Mouse (Mus musculus): ENCODE measurements around the gene Crb2. TPM values are rescaled to one million over a fixed set of nuclear protein-coding genes. Genes with fewer than 3 reads are reported as not detected.

Gene Crb2
- polyA plus RNA-seq, 1 experiment, result 1.7 TPM

DNA sequence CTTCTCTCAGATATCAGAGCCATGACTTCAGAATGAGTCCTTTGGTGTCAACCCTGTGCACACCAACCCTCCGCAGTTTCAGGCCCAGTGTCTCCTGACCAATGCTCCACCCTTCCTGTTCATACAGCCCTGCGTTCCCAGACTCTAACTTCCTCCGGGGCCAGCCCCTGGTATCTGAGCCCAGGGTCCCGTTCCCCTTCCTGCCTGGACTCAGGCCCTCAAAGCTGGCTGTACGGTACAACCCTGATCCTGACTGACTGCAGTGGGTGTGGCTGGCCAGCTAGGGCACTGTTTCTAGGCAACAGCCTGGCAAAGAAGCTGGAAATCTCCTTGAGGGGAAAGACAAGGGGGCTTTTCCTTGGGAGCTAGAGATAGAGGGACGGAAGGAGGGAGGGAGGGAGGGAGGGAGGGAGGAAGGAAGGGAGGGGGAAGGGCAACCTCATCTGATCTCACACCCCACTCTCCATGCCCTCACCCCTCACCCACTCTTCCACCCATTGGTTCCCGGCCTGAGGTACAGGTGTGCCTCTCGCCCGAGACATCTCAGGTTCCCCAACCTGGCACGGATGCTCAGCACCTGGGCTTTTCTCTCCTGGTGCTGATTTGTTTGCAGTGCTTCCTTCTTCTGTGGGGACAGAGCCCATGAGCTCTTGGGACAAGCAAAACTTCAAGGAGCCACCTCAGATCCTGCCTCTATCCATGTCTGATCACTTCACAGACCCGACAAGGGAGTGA is 9.9 kb upstream of the Crb2 start:
- no peak for DNase-seq (ENCODE audit: extremely low spot score in 1 of 2, low spot score in 1 of 2)

DNA sequence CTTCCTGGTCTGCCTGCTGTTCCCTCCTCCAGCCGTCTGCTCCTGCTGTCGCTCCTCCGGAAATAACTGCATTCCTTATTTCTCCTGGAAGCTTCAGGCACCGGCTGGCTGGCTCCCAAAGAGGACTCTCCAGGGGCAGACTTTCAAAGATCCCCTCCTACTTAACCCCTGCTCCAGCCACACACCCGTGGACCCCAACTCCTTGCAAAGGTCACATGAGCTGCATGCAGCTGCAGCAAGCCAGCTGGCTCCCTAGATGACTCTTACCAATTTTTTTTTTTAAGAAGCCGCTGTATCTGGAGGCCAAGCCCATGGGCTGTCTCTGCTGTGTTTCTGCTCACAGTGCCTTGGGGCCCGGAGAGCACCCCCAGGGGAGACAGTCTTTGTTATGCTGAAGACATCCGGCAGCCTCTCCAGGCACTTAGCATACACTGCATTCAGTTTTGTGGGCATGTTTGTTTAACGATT is 8.9 kb upstream of the Crb2 start:
- DNase-seq (ENCODE audit: extremely low spot score in 1 of 2, low spot score in 1 of 2), result peak in 1 of 2 experiments; percentile 83

DNA sequence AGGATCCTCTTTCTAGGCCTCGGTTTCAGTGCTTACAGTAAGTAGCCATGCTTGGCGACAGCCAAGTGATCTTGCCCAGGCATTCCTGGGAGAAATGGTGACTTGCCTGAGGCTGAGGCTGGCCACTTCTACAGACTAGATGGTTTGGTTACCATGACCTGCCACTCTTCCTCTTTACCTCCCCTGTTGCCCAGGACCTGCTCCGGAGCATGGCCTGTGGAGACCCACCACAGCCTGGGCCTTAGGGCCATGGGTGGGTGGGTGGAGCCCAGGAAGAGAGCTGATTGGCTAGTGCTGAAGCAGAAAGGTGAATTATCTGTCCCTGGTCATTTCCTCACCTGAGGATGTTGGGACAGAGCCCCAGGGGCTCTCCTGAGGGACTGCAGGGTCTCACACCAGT is 8.3 kb upstream of the Crb2 start:
- no peak for DNase-seq (ENCODE audit: extremely low spot score in 1 of 2, low spot score in 1 of 2)

GRCm38 (mm10) chr2:37768903-37769302 is 7.1 kb upstream of the Crb2 start:
- DNase-seq (ENCODE audit: extremely low spot score in 1 of 2, low spot score in 1 of 2), result peak; percentile 54 to 63

GRCm38 (mm10) chr2:37769793-37770192 is 6.3 kb upstream of the Crb2 start:
- no peak for DNase-seq (ENCODE audit: extremely low spot score in 1 of 2, low spot score in 1 of 2)

GRCm38 (mm10) chr2:37771618-37772285 is 4.3 kb upstream of the Crb2 start:
- peak; percentile 88 to 98 for DNase-seq (ENCODE audit: extremely low spot score in 1 of 2, low spot score in 1 of 2)

- no peak for DNase-seq (ENCODE audit: extremely low spot score in 1 of 2, low spot score in 1 of 2)
Observed at GRCm38 (mm10) chr2:37774571-37774970, 1.5 kb upstream of the Crb2 start.

DNA sequence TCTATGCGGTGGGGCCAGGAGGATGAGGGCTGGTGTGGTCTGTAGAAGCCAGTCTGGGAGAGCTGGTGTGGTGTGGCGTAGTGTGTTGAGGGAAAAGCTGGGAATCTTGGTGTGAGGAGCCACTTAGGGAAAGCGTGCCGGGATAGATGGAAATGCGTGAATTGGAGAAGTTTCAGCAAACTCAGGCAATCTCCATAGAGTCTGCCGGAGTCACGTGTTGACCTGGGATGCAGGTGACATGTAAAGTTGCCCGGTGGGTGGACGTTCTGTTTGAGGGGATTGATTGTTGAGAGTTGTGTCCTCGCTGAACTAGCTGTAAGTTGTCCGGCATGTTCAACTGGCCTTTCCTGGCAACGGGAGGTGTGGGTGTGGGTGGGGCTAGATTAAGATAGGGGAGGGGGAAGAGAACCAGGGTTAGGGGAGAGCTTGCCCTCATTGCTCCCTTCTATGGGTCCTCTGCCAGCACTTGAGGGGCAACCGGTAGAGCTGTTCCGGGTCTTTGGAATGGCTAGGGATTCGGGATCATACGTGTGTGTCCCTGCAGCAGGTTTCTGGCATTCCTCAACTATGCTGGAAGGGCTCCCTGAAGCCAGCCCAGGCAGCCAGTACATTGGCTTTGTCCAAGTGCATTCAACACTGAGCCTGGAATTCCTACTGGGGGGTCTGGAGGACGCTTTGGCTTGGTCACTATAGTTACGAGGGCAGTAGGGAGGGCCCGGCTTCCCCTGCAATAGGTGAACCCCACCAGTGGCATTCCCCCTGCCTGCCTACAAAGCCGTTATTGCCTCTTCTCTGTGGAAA is 762 bp downstream of the Crb2 start:
- no peak for DNase-seq (ENCODE audit: extremely low spot score in 1 of 2, low spot score in 1 of 2)

GRCm38 (mm10) chr2:37777958-37778720 is 2.1 kb downstream of the Crb2 start:
- DNase-seq (ENCODE audit: extremely low spot score in 1 of 2, low spot score in 1 of 2), result no peak

DNA sequence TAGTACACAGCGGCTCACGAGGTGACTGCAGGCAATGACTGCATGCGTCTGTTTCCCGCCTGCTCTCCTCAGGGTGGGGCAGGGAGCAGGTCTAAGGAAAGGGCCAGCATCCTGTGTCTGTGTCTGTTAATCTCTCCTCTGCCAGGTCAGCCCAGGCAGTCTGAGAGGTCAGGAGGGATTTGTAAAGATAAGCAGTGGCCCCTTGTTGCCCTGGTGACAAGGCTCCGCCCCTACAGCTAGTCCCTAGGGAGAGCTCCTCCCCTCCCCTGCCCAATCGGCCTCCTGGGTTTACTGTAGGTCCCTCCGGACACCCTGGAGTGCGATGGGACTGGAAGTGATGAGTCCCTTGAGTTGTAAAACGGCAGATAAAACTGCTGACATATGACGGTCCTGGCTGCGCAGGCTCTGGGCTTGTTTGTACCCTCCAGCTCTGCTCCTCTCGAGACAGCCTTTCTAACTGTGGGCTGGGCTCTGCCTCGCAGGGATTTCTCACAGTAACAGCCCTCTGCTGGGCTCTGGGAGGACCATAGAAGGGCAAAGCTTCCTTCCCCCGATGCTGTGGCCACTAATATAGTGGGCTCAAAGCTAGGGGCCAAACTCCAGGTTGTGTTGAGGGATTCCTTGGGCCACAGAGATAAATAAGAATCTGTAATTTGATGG is 4.4 kb downstream of the Crb2 start:
- DNase-seq (ENCODE audit: extremely low spot score in 1 of 2, low spot score in 1 of 2), result no peak

DNA sequence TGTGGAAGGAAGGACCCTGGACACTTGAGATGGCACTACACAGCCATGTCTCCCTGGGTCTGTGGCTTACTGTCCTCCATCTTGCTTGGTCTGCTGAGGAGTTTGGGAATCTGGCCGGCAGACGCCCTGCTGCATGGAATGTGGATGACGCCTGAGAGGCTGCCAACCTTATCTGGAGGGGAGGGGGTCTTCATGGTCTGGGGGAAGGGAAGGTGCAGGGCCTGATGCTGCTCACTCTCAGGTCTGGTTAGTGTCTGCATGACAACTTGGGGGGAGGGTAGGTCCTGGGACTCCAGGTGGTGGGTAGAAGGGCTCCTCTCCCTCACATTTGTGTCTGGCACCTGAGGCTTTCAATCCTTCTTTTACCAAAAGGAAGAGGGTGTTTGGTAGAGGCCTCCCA is 5.4 kb downstream of the Crb2 start:
- DNase-seq (ENCODE audit: extremely low spot score in 1 of 2, low spot score in 1 of 2), result no peak

DNA sequence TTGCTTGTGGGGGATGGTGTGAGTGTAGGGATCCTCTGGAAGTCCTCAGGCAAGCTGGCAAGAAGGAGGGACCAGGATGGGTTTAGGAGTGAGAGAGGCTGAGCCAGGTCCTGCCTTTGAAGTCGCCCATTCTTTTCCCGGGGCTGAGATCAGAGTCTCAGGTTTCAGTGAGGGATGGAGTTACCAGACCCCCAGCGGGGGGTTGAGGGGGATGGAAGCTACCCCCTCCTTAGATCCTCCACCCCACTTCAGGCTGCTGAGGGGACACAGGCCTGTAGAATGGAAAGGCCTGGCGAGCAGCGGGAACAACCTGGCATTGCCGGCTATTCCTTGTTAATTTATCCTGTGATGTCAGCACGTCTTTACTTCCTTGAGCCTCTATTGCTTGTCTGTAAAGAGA is 6.0 kb downstream of the Crb2 start:
- no peak for DNase-seq (ENCODE audit: extremely low spot score in 1 of 2, low spot score in 1 of 2)

DNA sequence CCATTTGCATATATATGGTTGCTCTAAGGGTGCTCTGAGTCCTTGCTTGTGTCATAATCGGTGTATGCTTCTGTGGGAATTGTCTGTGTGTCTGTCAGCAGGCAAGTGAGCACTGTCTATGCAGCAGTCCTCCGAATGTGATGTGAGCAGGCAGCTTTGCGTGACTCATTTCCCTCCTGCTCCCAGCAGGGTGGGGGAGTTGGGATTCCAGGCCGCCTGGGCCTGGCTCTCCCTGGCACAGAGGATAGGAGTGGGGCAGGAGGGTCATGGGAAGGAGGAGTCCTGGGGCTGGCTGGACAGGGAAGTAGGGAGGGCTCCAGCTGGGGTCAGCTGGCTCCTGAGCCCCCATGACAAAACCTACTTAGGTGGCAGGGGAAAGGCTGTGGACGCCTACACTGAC is 8.4 kb downstream of the Crb2 start:
- DNase-seq (ENCODE audit: extremely low spot score in 1 of 2, low spot score in 1 of 2), result peak in 1 of 2 experiments; percentile 68

GRCm38 (mm10) chr2:37786461-37786860 is 10.4 kb downstream of the Crb2 start:
- DNase-seq (ENCODE audit: extremely low spot score in 1 of 2, low spot score in 1 of 2), result no peak

DNA sequence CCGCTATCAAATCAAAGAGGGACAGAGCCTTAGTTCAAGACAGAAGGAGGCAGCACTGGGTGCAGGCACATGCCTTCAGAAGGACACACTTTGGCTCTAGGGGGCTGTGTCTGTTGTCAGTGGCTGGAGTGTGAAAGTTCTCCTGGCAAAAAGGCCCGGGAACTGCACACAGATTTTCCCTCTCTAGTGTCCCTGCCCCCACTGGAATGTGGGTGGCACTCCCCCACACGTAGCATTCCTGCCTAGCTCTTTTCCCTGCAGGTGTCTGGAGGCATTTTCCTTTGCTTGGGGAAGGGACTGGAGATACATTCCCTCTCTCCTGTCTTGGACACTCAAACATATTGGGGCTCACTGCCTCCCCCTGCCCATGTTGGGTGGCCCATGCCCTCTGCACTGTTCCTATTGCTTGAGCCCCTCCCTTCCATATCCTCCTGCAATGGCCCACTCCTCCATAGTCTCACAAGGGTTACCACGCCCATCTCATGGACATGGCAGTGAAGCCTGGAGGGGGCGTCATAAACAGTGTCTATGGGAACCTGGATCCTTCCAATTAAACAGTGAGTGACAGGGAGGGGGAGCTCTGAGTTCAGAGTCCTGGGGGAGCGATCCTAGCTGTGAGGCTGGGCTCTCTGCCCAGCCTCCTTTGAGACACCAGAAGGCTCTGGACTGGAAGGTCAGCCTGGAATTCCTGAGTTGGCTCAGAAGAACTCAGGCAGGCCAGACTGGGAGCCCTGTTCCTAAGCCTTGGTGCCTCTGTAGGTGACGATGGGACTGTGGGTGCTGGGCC is 12.3 kb downstream of the Crb2 start:
- DNase-seq (ENCODE audit: extremely low spot score in 1 of 2, low spot score in 1 of 2), result no peak

GRCm38 (mm10) chr2:37789029-37789428 is 13.0 kb downstream of the Crb2 start:
- no peak for DNase-seq (ENCODE audit: extremely low spot score in 1 of 2, low spot score in 1 of 2)

DNA sequence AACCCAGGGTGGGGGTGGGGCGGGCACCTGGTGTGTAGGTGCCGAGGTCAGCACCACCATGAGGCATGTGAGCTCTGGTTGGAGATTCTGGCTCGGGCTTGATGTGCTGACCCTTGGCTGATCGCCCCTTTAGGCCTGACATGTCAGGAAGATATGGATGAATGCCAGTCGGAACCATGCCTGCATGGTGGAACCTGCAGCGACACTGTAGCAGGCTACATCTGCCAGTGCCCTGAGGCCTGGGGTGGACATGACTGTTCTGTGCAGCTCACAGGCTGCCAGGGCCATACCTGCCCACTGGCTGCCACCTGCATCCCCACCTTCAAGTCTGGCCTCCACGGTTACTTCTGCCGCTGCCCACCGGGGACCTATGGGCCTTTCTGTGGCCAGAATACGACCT is 13.9 kb downstream of the Crb2 start:
- no peak for DNase-seq (ENCODE audit: extremely low spot score in 1 of 2, low spot score in 1 of 2)

GRCm38 (mm10) chr2:37790738-37791137 is 14.7 kb downstream of the Crb2 start:
- no peak for DNase-seq (ENCODE audit: extremely low spot score in 1 of 2, low spot score in 1 of 2)

DNA sequence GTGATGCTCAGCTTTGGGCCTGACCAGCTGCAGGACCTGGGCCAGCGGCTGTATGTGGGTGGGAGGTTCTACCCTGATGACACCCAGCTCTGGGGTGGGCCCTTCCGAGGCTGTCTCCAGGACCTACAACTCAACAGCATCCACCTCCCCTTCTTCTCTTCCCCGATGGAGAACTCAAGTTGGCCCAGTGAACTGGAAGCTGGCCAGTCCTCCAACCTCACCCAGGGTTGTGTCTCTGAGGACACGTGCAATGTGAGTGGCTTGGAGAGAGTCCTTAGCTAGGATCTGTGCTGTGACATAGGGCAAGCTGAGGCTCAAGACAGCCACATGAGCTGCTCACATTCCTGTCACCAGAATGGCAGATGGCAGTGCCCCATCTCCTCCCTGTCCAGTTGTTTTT is 15.3 kb downstream of the Crb2 start:
- no peak for DNase-seq (ENCODE audit: extremely low spot score in 1 of 2, low spot score in 1 of 2)
